Mouse (Mus musculus): Measurements from ENCODE around the gene Cd320.
"Not testable (repeated sequence)": the region's sequence is repeated elsewhere in the genome, so short reads cannot be mapped to it uniquely, and the experiment has no call there.

Cd320 gene

DNA sequence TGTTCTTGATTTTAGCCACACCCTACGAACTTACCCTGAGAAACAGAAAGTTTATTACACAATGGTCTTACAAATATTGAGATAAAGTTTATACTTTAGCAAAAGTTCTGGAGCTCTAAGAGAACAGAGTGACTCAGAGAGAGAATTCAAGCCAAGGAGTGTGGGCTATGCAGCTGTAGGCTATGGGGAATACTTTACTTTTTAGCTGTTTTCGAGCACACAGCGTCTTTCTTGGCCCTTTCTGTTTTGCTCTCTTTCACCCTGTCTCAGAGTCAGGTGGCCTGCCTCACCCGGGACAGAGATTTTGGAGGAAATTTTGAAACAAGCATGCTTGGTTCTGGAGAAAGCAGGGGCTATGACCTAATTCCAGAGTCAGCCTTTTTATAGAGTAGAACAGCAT is 55.3 kb downstream of the Cd320 start:
- not testable (repeated sequence) for DNase-seq (ENCODE audit: low spot score in 2 of 2)

Measured in left cerebral cortex, adult 9 months (tissue).